Mouse (Mus musculus) heart, embryonic 11.5 days (tissue): ENCODE measurements around the gene Srgap3. TPM values are rescaled to one million over a fixed set of nuclear protein-coding genes. Genes with fewer than 3 reads are reported as not detected.

Experiments used
- ATAC-seq: fragments of 200-750 bp; cut with Nextera tagmentation; replicated peaks from 2 replicates; pipeline ENCODE4 v1.8.0; 2017; ENCODE audit warnings: moderate library complexity; ENCODE audit not compliant: insufficient number of reproducible peaks, low FRiP score, low TSS enrichment
- H3K27ac ChIP-seq: fragments of 300-500 bp; sonication (generic); 2 replicates; pipeline ENCODE4 v1.5.1; 2014; ENCODE audit warnings: mild to moderate bottlenecking, low read depth, low read length
- H3K27me3 ChIP-seq: fragments of 300-500 bp; sonication (generic); 2 replicates; pipeline ENCODE4 v1.6.1; 2014; ENCODE audit warnings: mild to moderate bottlenecking, low read length, mixed read lengths; ENCODE audit not compliant: control insufficient read depth, insufficient read depth
- H3K36me3 ChIP-seq: fragments of 300-500 bp; sonication (generic); 2 replicates; pipeline ENCODE4 v1.6.1; 2014; ENCODE audit warnings: mild to moderate bottlenecking, low read length, moderate library complexity, mixed read lengths; ENCODE audit not compliant: control insufficient read depth, insufficient read depth
- H3K4me1 ChIP-seq: fragments of 300-500 bp; sonication (generic); 2 replicates; pipeline ENCODE4 v1.6.1; 2014; ENCODE audit warnings: low read length; ENCODE audit not compliant: control insufficient read depth, insufficient read depth
- H3K4me2 ChIP-seq: fragments of 300-500 bp; sonication (generic); 2 replicates; pipeline ENCODE4 v1.6.1; 2014; ENCODE audit warnings: mild to moderate bottlenecking, moderate library complexity
- H3K4me3 ChIP-seq: fragments of 300-500 bp; sonication (generic); 2 replicates; pipeline ENCODE4 v1.5.1; 2014; ENCODE audit warnings: low read depth, low read length
- H3K9ac ChIP-seq: fragments of 300-500 bp; sonication (generic); 2 replicates; pipeline ENCODE4 v1.6.1; 2014; ENCODE audit warnings: mild to moderate bottlenecking, low read depth, low read length, moderate library complexity
- H3K9me3 ChIP-seq: fragments of 300-500 bp; sonication (generic); replicated peaks from 2 replicates; pipeline ENCODE4 v1.6.1; 2016; ENCODE audit warnings: low read length; ENCODE audit not compliant: control insufficient read depth
- WGBS: fragments of 180-500 bp; shearing (Covaris S2); extraction: QIAGEN DNeasy Blood & Tissue Kit; methylation state at CpG from one replicate; pipeline ENCODE4 v1.1.7; 2014; ENCODE audit not compliant: insufficient replicate concordance; 5-methylcytosine and 5-hydroxymethylcytosine counted together
- polyA plus RNA-seq: library from polyadenylated mRNA; unstranded; fragments of >200 nt; fragmentation: Nextera tagmentation; extraction: Ambion mirVana; gene quantifications from 2 replicates; pipeline ENCODE4 v1.2.1, GENCODE M21; 2014

The Srgap3 gene
- polyA plus RNA-seq, 1 experiment from 2014 or later: 1.2 TPM

DNA sequence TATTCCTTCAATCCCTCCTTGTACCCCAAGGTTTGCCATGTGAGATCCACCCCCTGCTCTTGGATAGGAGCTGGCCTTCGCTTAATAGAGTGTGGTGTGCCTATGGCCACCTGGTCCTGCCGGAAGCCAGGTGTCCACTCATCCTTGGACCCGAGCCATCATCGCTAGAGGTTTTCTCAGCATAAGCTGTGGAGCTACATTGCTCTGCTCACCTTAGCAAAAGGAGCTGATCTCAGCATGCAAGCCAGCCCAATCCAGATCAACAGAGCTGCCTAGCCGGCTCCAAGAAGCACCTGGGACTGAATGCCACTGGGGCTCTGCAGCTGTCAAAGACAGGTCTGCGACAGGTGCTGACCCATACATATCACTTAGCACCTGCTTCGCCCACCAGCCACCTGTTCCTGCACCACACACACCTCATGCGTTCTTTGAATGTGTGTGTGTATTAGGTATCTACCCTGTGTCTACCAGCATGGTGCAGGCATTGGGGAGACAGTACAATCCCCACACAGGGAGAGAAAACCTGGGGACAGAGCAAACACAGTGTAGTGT, 98.4 kb downstream of the Srgap3 start:
- no peak for ATAC-seq
- H3K36me3 ChIP-seq: no peaks in the 10 kb centered on the region
- H3K4me3 ChIP-seq: no peak overlapping the region
- no peaks in the 10 kb centered on the region for H3K9me3 ChIP-seq
- H3K4me2 ChIP-seq: no peak overlapping the region
- H3K9ac ChIP-seq: no peak overlapping the region
- no peaks in the 10 kb centered on the region for H3K27me3 ChIP-seq
- WGBS: 86% methylated on average over 8 of the region's 8 CpGs
- H3K27ac ChIP-seq: no peak overlapping the region
- no peaks in the 10 kb centered on the region for H3K4me1 ChIP-seq

DNA sequence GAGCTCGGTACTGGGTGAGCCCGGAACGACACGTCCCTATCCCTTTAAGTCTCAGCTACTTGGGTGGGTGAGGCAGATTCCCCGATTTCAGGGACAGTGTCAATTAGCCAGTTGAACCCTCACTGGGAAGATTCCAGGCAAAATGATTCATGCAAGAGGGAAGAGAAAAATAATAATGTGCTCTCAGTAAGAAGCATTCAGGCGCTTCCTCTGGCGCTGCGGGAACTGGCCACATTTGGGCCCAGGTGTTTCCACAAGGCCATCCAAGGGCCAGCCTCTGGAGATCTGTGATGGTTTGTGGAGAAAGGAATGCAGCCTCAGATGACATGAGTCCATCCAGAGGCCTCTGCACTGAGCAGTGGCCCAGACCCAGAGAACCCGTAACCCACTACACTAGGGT, 100.2 kb downstream of the Srgap3 start:
- Histone ChIP-seq H3K27ac (no peak overlapping the region), H3K9me3 (no peaks in the 10 kb centered on the region), H3K27me3 (no peaks in the 10 kb centered on the region), H3K36me3 (no peaks in the 10 kb centered on the region), H3K4me3 (no peak overlapping the region), H3K4me2 (no peak overlapping the region), H3K9ac (no peak overlapping the region), H3K4me1 (no peaks in the 10 kb centered on the region)
- ATAC-seq: no peak
- 86% methylated on average over 9 of the region's 9 CpGs for WGBS

DNA sequence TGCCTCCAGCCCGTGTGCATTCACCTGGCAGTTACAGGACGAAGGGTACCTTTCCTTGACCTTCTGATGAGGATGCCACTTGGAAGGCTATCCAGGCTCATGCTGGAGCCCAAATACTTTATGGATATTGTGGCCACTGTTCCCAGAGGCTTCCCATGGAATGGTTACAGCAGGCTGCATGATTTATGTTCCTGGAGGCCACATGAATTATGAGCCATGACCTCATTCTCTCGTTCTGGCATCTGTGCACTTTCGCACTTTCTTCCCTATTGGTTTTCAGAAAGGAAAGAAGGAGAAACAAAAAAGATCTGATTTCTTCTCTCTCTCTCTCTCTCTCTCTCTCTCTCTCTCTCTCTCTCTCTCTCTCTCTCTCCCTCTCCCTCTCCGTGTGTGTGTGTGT, 104.6 kb downstream of the Srgap3 start:
- H3K4me1 ChIP-seq: no peaks in the 10 kb centered on the region
- WGBS: 74% methylated on average over 4 of the region's 5 CpGs
- no peaks in the 10 kb centered on the region for H3K9me3 ChIP-seq
- no peak overlapping the region for H3K4me2 ChIP-seq
- H3K27me3 ChIP-seq: no peaks in the 10 kb centered on the region
- no peak for ATAC-seq
- H3K9ac ChIP-seq: no peak overlapping the region
- no peak overlapping the region for H3K27ac ChIP-seq
- no peak overlapping the region for H3K4me3 ChIP-seq
- H3K36me3 ChIP-seq: no peaks in the 10 kb centered on the region

DNA sequence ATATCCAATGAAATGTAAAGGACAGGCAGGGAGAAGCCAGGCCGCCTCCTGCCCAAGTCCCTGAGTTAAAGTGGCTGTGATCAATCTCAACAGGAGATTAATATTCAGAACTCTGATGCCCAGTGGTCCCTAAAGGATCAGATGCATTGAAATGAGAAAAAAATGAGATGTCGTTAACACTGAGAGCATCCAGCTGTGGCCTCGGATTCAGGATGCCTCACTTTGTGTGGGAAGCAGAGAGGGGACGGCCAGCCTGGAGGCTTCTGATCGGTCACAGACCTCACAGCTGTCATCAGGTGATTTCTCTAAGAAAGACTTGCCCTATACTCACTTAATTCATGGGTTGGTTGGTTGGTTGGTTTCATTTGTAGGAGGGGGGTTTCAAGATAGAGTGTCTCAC, 106.7 kb downstream of the Srgap3 start:
- Histone ChIP-seq H3K36me3 (no peaks in the 10 kb centered on the region), H3K4me1 (no peaks in the 10 kb centered on the region), H3K9me3 (no peaks in the 10 kb centered on the region), H3K9ac (no peak overlapping the region), H3K27ac (no peak overlapping the region), H3K4me3 (no peak overlapping the region), H3K27me3 (no peaks in the 10 kb centered on the region), H3K4me2 (no peak overlapping the region)
- WGBS: 61% methylated on average over 5 of the region's 5 CpGs
- ATAC-seq: no peak

DNA sequence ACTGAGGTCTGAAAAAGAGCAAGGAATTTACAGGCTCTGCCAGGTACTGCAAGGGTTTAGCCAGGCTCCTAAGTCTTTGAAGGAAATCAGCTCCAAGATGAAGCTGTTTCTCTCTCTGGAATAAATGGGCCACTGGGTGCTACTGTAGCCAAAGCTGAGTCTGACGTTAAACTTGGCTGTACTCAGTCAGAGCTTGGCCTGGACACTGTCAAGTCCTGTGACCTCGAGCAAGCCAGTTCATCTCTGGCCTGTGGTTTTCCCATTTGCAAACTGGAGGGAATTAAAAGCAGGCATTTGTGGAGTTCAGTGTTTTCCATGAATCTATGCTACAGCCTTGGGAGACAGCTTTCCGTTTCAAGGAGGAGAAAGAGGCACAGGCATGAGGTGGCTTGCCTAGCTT, 107.7 kb downstream of the Srgap3 start:
- WGBS: 59% methylated on average over 3 of the region's 3 CpGs
- ATAC-seq: no peak
- no peak overlapping the region for H3K4me2 ChIP-seq

DNA sequence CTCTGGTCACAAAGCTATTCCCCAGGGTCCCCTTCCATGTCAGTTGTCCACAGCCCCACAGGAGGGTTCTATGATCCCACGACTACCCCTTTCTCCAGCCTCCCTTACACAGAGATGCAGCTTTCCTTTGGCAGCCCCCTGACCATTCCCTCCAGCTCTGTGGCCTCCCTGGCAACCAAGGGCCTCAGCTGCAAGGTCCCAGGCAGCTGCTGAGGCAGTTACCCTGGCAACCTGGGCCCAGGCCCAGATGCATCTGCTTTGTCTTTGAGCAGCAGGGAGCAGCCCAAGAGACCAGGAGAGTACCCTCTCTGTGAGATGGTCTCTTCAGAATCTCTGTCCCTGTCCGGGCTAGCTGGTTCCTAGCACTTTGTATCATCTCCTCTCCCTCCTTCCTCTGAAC, 108.2 kb downstream of the Srgap3 start:
- Histone ChIP-seq H3K4me3 (no peak overlapping the region), H3K9ac (no peak overlapping the region), H3K36me3 (no peaks in the 10 kb centered on the region), H3K27me3 (no peaks in the 10 kb centered on the region), H3K27ac (no peak overlapping the region), H3K4me2 (no peak overlapping the region), H3K9me3 (no peaks in the 10 kb centered on the region), H3K4me1 (no peaks in the 10 kb centered on the region)
- no peak for ATAC-seq
- WGBS: 62% methylated on average over 2 of the region's 2 CpGs

More for the DNA sequence above, 107.7 kb downstream of the Srgap3 start:
- Histone ChIP-seq H3K9me3 (no peaks in the 10 kb centered on the region), H3K36me3 (no peaks in the 10 kb centered on the region), H3K4me1 (no peaks in the 10 kb centered on the region), H3K9ac (no peak overlapping the region), H3K4me3 (no peak overlapping the region), H3K27me3 (no peaks in the 10 kb centered on the region), H3K27ac (no peak overlapping the region)

DNA sequence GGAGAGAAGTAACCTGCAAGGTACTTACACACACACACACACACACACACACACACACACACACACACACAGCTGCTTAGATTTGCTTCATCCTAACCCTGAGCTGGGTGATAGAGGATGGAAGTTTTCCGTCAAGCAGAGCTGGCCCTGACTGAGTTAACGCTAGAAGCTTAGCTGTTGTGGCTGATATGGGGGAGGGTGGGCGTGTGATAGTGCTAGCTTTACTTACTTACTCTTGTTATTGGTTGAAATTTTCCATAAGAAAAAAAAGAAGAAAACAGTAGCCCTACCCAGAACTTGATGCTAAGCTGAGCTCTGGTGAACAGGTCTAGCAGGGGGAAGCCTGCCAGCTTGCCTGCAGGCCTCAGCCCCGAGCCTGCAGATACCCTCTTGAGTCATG, 110.4 kb downstream of the Srgap3 start:
- Histone ChIP-seq H3K36me3 (no peaks in the 10 kb centered on the region), H3K4me3 (no peak overlapping the region), H3K4me1 (no peaks in the 10 kb centered on the region), H3K4me2 (no peak overlapping the region), H3K9ac (no peak overlapping the region), H3K27me3 (no peaks in the 10 kb centered on the region), H3K9me3 (no peaks in the 10 kb centered on the region), H3K27ac (no peak overlapping the region)
- ATAC-seq: no peak
- 58% methylated on average over 4 of the region's 4 CpGs for WGBS

DNA sequence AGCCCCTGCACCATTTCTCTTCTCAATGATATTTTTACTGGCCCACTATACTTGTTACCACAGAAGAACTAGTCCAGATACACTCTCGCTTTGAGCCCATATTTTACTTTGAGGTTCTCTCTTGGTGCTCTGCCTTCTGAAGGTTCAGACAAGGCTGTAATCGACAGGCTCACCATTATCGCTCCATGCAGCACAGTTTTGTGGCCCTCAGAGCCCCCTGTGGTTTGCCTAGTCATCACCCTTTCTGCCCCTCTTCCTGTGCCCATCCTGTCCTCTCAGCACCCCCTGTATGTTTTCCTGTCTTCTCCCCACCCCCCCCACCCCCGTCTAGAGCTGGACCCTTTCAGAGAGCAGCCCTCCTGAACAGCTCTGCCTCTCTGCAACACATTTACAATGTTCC, 111.7 kb downstream of the Srgap3 start:
- H3K9ac ChIP-seq: no peak overlapping the region
- H3K9me3 ChIP-seq: no peaks in the 10 kb centered on the region
- no peaks in the 10 kb centered on the region for H3K27me3 ChIP-seq
- no peaks in the 10 kb centered on the region for H3K4me1 ChIP-seq
- ATAC-seq: no peak
- no peak overlapping the region for H3K4me3 ChIP-seq
- H3K27ac ChIP-seq: no peak overlapping the region
- H3K36me3 ChIP-seq: no peaks in the 10 kb centered on the region
- no peak overlapping the region for H3K4me2 ChIP-seq
- WGBS: 57% methylated on average over 4 of the region's 4 CpGs

DNA sequence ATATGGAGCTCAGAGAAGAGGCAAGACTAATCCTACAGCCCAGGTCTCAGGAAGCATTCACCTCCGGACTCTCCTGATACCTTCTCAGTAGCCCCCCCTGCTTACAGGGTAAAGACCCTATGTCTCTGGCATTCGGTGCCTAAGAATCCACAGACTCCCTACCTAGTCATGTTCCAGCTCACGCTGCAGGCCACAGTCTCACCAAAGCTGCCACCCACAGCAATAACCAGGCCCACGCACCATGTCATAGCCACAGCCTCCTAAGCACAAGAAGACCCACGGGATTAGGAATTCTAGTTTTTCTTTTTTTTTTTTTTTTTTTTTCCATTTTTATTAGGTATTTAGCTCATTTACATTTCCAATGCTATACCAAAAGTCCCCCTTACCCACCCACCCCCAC, 112.6 kb downstream of the Srgap3 start:
- Histone ChIP-seq H3K27ac (no peak overlapping the region), H3K27me3 (no peaks in the 10 kb centered on the region)

More for the DNA sequence above, 112.6 kb downstream of the Srgap3 start:
- ATAC-seq: no peak
- Histone ChIP-seq H3K36me3 (no peaks in the 10 kb centered on the region), H3K9me3 (no peaks in the 10 kb centered on the region), H3K9ac (no peak overlapping the region), H3K4me2 (no peak overlapping the region), H3K4me1 (no peaks in the 10 kb centered on the region), H3K4me3 (no peak overlapping the region)
- 80% methylated on average over 5 of the region's 5 CpGs for WGBS
